Mouse (Mus musculus): ENCODE measurements around the gene Pid1. TPM values are rescaled to one million over a fixed set of nuclear protein-coding genes. Genes with fewer than 3 reads are reported as not detected.

Pid1 gene
- 26.6 and 31.2 TPM in 2 replicates for polyA plus RNA-seq (2012; rRNA removed)

GRCm38 (mm10) chr1:84363967-84364366 is at the start of gene Pid1:
Pid1 (minus strand) TSS chr1:84364180.

All from central nervous system, embryonic 18 days (tissue).